Mouse (Mus musculus) kidney, embryonic 14.5 days (tissue): ENCODE data around the gene Cd274. TPM values are rescaled to one million over a fixed set of nuclear protein-coding genes. Genes with fewer than 3 reads are reported as not detected.
"Not testable (repeated sequence)": the region's sequence is repeated elsewhere in the genome, so short reads cannot be mapped to it uniquely, and the experiment has no call there.

ENCODE experiments used
- ATAC-seq: fragments of 200-750 bp; cut with Nextera tagmentation; 2 replicates; pipeline ENCODE4 v1.8.0; 2017; ENCODE audit warnings: moderate number of reproducible peaks, mild to moderate bottlenecking, moderate TSS enrichment, moderate library complexity; ENCODE audit not compliant: low FRiP score, low TSS enrichment
- H3K27ac ChIP-seq: fragments of 300-500 bp; sonication (generic); 2 replicates; pipeline ENCODE4 v1.5.1; 2014; ENCODE audit warnings: low read depth, mild to moderate bottlenecking, low read length, moderate library complexity, mixed read lengths
- H3K27me3 ChIP-seq: fragments of 300-500 bp; sonication (generic); 2 replicates; pipeline ENCODE4 v1.6.1; 2014; ENCODE audit warnings: mild to moderate bottlenecking, low read length; ENCODE audit not compliant: control insufficient read depth, insufficient read depth
- H3K36me3 ChIP-seq: fragments of 300-500 bp; sonication (generic); 2 replicates; pipeline ENCODE4 v1.6.1; 2014; ENCODE audit warnings: low read length, mixed read lengths; ENCODE audit not compliant: control insufficient read depth, insufficient read depth
- H3K4me1 ChIP-seq: fragments of 300-500 bp; sonication (generic); 2 replicates; pipeline ENCODE4 v1.6.1; 2014; ENCODE audit warnings: low read length, mixed read lengths; ENCODE audit not compliant: control insufficient read depth, insufficient read depth
- H3K4me2 ChIP-seq: fragments of 300-500 bp; sonication (generic); replicated peaks from 2 replicates; pipeline ENCODE4 v1.6.1; 2014; ENCODE audit warnings: low read depth, mild to moderate bottlenecking, low read length
- H3K4me3 ChIP-seq: fragments of 300-500 bp; sonication (generic); 2 replicates; pipeline ENCODE4 v1.5.1; 2014; ENCODE audit warnings: mild to moderate bottlenecking, low read length
- H3K9ac ChIP-seq: fragments of 300-500 bp; sonication (generic); 2 replicates; pipeline ENCODE4 v1.6.1; 2014; ENCODE audit warnings: low read depth, mild to moderate bottlenecking, low read length, moderate library complexity
- H3K9me3 ChIP-seq: fragments of 300-500 bp; sonication (generic); 2 replicates; pipeline ENCODE4 v1.6.1; 2016; ENCODE audit warnings: low read length; ENCODE audit not compliant: control insufficient read depth
- WGBS: fragments of 180-500 bp; shearing (Covaris S2); extraction: QIAGEN DNeasy Blood & Tissue Kit; methylation state at CpG from one replicate; pipeline ENCODE4 v1.1.7; 2014; 5-methylcytosine and 5-hydroxymethylcytosine counted together
- polyA plus RNA-seq: library from polyadenylated mRNA; unstranded; fragments of >200 nt; fragmentation: Nextera tagmentation; extraction: Ambion mirVana; gene quantifications from 2 replicates; pipeline ENCODE4 v1.2.1, GENCODE M21; 2014

Cd274 gene
- polyA plus RNA-seq, 1 experiment from 2014 or later: 0.39 TPM

DNA sequence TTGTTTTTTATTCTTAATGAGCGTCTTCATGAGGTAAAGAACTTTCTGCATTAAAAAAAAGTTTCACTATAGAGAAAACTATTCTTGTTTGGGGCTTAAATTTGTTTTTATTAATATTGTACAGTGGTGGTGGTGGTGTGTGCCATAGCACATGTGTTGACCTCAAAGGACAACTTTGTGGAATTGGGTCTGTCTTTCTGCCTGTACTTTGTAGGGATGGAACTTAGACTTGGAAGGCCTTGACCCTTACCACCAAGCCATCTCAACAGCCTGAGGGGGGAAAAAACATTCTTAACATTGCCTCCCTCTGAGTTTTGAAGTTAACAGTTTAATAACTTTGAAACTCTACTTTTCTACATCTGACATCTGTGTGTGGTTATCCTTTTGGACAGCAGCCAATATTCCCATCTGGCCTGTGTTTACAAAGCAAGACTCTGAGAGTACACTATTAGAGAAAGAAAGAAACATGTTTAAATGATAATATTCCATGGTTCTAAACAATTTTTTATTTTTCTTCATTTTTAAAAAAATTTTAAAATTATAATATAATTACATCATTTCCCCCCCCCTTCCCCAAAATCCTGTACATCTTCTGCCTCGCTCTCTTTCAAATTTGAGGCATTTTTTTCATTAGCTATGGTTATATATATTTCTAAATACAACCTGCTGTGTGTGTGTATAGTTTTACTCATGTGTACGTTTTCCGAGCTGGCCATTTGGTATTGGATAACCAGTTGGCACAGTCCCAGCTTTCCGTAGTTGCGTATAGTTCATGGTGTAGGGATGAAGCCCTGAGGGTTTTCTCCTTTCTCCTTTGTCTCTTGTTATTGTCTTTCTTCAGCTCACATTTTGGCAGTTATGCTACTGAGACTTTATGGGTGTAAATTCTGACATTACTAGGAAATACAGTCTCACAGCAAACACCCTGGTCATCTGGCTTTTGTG, 45.5 kb downstream of the Cd274 start:
- 77% methylated on average over 6 of the region's 6 CpGs for WGBS
- ATAC-seq: no peak
- Histone ChIP-seq H3K36me3 (no peaks in the 10 kb centered on the region), H3K4me2 (no peak overlapping the region), H3K27me3 (no peaks in the 10 kb centered on the region), H3K9ac (no peak overlapping the region), H3K4me1 (no peaks in the 10 kb centered on the region), H3K27ac (no peak overlapping the region), H3K4me3 (no peak overlapping the region), H3K9me3 (no peaks in the 10 kb centered on the region)

DNA sequence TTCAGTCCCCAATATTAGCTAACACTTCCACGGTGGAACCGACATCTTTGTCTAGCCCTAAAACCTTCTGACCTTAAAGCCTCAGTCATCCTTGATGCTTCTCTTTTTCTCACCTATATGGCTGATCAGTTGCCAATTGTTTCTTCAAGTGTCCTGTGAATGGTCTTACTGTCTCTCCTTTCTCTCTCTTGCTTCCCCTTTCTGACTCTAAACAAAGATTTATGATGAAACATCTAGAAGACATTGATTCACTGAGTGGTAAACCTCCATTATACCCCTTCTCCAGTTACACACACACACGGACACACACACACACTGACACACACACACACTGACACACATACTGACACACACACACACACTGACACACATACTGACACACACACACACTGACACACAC, 47.3 kb downstream of the Cd274 start:
- 81% methylated on average over 3 of the region's 3 CpGs for WGBS
- H3K36me3 ChIP-seq: no peaks in the 10 kb centered on the region
- no peak overlapping the region for H3K4me3 ChIP-seq
- no peak overlapping the region for H3K27ac ChIP-seq
- no peaks in the 10 kb centered on the region for H3K27me3 ChIP-seq
- no peak overlapping the region for H3K4me2 ChIP-seq
- no peak for ATAC-seq
- H3K4me1 ChIP-seq: no peaks in the 10 kb centered on the region
- H3K9ac ChIP-seq: no peak overlapping the region
- H3K9me3 ChIP-seq: no peaks in the 10 kb centered on the region

DNA sequence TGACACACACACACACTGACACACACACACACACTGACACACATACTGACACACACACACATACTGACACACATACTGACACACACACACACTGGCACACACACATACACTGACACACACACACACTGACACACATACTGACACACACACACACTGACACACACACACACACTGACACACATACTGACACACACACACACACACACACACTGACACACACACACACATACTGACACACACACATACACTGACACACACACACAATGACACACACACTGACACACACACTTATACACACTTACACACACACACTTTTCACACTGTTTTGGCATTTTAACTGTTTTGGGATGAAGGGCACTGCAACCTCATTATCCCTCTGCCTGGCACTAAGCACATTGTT, 47.7 kb downstream of the Cd274 start:
- not testable (repeated sequence) for ATAC-seq

DNA sequence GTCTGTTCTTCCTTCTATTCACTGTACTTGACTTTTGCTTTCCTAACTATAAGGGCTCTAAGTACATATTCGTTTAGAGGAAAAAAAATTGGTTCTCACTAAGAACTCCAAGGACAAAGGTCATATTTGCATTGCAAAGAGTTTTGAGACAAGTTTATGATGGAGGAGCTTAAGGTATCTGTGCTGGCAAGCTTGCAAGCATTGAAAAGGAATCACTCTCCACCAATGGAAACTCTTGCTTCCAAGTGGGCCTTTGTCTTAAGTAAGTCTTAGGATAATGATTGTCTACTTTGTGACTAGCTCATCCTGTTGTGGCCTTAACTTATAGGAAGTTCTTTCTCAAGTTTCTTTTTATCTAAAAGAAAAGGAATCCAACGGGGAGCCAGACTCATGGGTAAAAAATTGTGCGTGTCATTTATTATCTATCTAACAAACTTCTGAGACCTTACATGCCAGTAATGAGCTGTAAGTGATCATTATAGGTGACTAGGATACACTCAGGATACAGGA, 49.2 kb downstream of the Cd274 start:
- no peaks in the 10 kb centered on the region for H3K27me3 ChIP-seq
- 67% methylated on average over 3 of the region's 3 CpGs for WGBS
- no peak overlapping the region for H3K9ac ChIP-seq
- no peak overlapping the region for H3K4me2 ChIP-seq
- no peaks in the 10 kb centered on the region for H3K36me3 ChIP-seq
- H3K9me3 ChIP-seq: no peaks in the 10 kb centered on the region
- no peaks in the 10 kb centered on the region for H3K4me1 ChIP-seq
- ATAC-seq: no peak
- H3K4me3 ChIP-seq: no peak overlapping the region
- H3K27ac ChIP-seq: no peak overlapping the region

More for the DNA sequence above, 47.7 kb downstream of the Cd274 start:
- not testable (repeated sequence) for H3K27me3 ChIP-seq, H3K9ac ChIP-seq, H3K9me3 ChIP-seq, H3K27ac ChIP-seq, H3K36me3 ChIP-seq, H3K4me2 ChIP-seq, H3K4me3 ChIP-seq, H3K4me1 ChIP-seq

DNA sequence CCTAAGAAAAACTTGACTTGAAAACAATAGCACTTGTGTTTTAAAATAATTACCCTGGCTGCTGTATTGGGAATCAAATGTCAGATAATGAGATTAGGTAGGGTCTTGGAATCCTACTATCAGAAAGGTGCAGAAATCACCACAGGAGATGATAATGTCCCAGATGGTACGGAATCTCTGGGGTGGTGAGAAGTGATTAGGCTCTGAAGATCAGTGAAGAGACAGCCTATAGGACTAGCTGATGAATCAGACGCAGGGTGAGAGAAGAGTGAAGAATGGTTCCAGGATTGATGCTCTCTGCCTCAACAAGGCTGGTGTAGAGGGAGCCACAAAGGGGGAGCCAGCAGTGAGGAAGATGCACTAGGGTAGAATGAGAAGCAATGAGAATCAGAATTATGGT, 49.9 kb downstream of the Cd274 start:
- Histone ChIP-seq H3K36me3 (no peaks in the 10 kb centered on the region), H3K4me2 (no peak overlapping the region), H3K9ac (no peak overlapping the region), H3K4me1 (no peaks in the 10 kb centered on the region), H3K4me3 (no peak overlapping the region), H3K27me3 (no peaks in the 10 kb centered on the region), H3K27ac (no peak overlapping the region), H3K9me3 (no peaks in the 10 kb centered on the region)
- 87% methylated on average over 2 of the region's 2 CpGs for WGBS
- no peak for ATAC-seq

DNA sequence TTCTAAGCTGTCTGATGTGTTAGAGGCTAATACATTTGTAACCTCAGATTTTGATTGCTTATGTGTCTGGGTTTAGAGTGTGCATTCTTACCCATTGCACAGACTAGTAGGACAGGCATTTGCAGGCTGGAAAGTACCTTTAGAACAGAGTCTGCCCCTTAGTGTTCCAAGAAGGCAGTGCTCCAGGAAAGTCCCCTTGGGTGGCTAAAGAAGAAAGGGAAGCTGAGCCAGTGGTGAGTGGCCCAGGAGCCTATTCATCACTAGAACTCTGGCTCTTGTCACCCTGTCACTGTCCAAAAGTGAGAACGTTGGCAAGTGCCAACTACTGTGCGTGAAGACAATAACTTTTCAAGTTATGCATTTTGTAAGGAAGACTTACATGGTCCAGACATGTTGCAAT, 50.6 kb downstream of the Cd274 start:
- H3K9me3 ChIP-seq: no peaks in the 10 kb centered on the region
- no peak for ATAC-seq
- H3K36me3 ChIP-seq: no peaks in the 10 kb centered on the region
- no peaks in the 10 kb centered on the region for H3K27me3 ChIP-seq
- H3K4me2 ChIP-seq: no peak overlapping the region
- no peaks in the 10 kb centered on the region for H3K4me1 ChIP-seq
- no peak overlapping the region for H3K4me3 ChIP-seq
- H3K9ac ChIP-seq: no peak overlapping the region
- 74% methylated on average over 2 of the region's 2 CpGs for WGBS
- no peak overlapping the region for H3K27ac ChIP-seq

DNA sequence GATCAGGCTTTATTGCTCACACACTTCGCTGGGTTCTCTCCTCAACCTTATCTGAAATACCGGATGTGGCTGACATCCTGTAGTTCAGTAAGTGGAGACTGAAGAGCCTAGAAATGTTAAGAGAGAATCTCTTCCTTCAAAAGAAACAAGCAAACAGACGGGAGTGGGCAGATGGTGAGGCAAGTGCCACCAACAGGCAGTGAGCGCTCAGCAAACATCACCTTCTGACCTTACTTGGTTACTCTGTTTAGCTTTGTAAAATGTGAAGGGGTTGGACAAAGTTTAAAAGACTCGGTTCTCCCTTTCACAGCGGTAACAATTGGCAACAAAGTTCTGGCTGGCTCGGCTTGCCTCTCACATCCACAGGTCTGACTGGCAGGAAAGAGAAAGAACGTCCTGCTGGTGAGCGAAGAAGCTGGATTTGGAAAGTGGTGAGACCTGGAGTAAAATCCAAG, 51.4 kb downstream of the Cd274 start:
- no peak for ATAC-seq
- Histone ChIP-seq H3K4me3 (no peak overlapping the region), H3K4me1 (no peaks in the 10 kb centered on the region), H3K27ac (no peak overlapping the region), H3K9me3 (no peaks in the 10 kb centered on the region), H3K27me3 (no peaks in the 10 kb centered on the region), H3K36me3 (no peaks in the 10 kb centered on the region), H3K9ac (no peak overlapping the region), H3K4me2 (0 out of 2 replicates have a peak overlapping the region, but pooled peaks have one; percentile 8)
- 27% methylated on average over 9 of the region's 9 CpGs for WGBS

DNA sequence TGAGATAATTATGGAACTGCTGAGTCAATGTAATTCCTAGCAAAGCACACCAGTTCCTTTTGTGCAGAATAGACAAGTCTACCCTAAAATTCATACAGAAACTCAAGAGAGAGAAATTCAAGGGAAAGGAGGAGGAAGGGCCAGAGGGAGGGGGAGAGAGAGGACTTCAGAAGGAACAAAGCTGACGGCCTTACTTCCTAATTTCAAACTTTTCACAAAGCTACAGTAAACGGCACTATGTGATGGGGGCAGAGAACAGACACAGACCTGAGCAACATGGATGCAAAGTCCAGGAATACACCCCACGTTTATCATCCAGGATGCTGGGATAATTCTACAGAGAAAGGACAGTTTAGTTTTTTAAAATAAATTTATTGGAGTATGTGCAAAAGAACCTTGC, 52.3 kb downstream of the Cd274 start:
- Histone ChIP-seq H3K4me2 (no peak overlapping the region), H3K36me3 (no peaks in the 10 kb centered on the region), H3K27ac (no peak overlapping the region), H3K9ac (no peak overlapping the region), H3K4me3 (no peak overlapping the region), H3K4me1 (no peaks in the 10 kb centered on the region), H3K9me3 (no peaks in the 10 kb centered on the region), H3K27me3 (no peaks in the 10 kb centered on the region)
- 75% methylated on average over 3 of the region's 3 CpGs for WGBS
- ATAC-seq: no peak

DNA sequence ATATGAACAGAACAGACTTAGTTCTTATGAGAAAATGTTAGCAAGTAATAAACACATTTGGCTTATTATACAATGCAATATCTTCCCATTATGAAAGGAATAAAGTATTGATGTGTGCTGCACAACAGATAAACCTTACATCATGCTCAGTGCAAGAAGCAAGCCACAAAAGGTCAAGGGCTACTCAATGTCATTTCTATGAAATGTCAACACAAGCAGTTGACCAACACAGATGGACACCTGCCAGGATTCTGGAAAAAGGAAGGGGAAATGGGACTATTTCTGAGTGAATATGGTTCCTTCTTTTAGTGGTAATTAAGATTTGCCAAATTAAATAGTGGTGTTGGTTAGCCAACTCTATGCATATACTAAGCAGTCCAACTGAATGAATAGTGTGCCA, 52.7 kb downstream of the Cd274 start:
- no peaks in the 10 kb centered on the region for H3K36me3 ChIP-seq
- no peak overlapping the region for H3K9ac ChIP-seq
- H3K9me3 ChIP-seq: no peaks in the 10 kb centered on the region
- H3K27ac ChIP-seq: no peak overlapping the region
- no peak overlapping the region for H3K4me2 ChIP-seq
- H3K4me1 ChIP-seq: no peaks in the 10 kb centered on the region
- no peaks in the 10 kb centered on the region for H3K27me3 ChIP-seq
- ATAC-seq: no peak
- no peak overlapping the region for H3K4me3 ChIP-seq
